25 mouse cellular contexts compared by ENCODE assay signal in genomic region chr12:54621942-54622341, GRCm38 (mm10).
"Had no signal": no experiment of that assay in that cellular context is flagged by ENCODE, and none has a peak within 500 bp of the region (broad histone marks: within the 10 kb centered on the region; RNA-seq: fewer than 3 reads in every experiment).

No protein-coding gene starts in this region.

- H3K4me2 ChIP-seq: heart, embryonic 12.5 days; hindbrain, embryonic 12.5 days; hindbrain, embryonic 14.5 days; limb, embryonic 12.5 days; liver, embryonic 11.5 days; liver, embryonic 13.5 days; liver, embryonic 15.5 days had no signal

- H3K27me3 ChIP-seq: heart, embryonic 12.5 days; hindbrain, embryonic 12.5 days; limb, embryonic 12.5 days; liver, embryonic 13.5 days; liver, embryonic 15.5 days had no signal

- DNase-seq: gastrocnemius, postnatal 10 days; gastrocnemius, postnatal 25 days; heart, adult 2 months; heart, postnatal 10 days; heart, postnatal 4 days; kidney, adult 11 months; kidney, adult 8-10 months; kidney, postnatal 10 days; kidney, postnatal 25 days; kidney, postnatal 4 days; liver; liver, embryonic 13.5 days had no signal

- H3K9me3 ChIP-seq: heart, embryonic 10.5 days; hindbrain, embryonic 10.5 days; hindbrain, embryonic 12.5 days; limb, embryonic 10.5 days; limb, embryonic 12.5 days; liver, embryonic 13.5 days; liver, embryonic 15.5 days had no signal

- H3K9ac ChIP-seq: heart, embryonic 12.5 days; hindbrain, embryonic 12.5 days; hindbrain, embryonic 14.5 days; limb, embryonic 12.5 days; liver, embryonic 13.5 days; liver, embryonic 15.5 days had no signal

- H3K27ac ChIP-seq: heart, adult 2 months; heart, embryonic 10.5 days; hindbrain, embryonic 10.5 days; hindbrain, embryonic 12.5 days; hindbrain, embryonic 14.5 days; layer of hippocampus, adult 2 months; left cerebral cortex, adult 2 months; limb, embryonic 10.5 days; limb, embryonic 12.5 days; liver, embryonic 13.5 days; liver, embryonic 15.5 days had no signal

- ATAC-seq: hindbrain, embryonic 16.5 days; inflammation-experienced regulatory T-cells, adult 6 months had no signal

- H3K4me1 ChIP-seq: heart, embryonic 10.5 days; heart, embryonic 12.5 days; hindbrain, embryonic 10.5 days; hindbrain, embryonic 12.5 days; limb, embryonic 10.5 days; limb, embryonic 12.5 days; liver, embryonic 13.5 days; liver, embryonic 15.5 days had no signal

- H3K4me3 ChIP-seq: heart, adult 2 months; heart, embryonic 10.5 days; heart, embryonic 12.5 days; hindbrain, embryonic 10.5 days; hindbrain, embryonic 12.5 days; layer of hippocampus, adult 2 months; left cerebral cortex, adult 2 months; limb, embryonic 10.5 days; limb, embryonic 12.5 days; liver, embryonic 13.5 days; liver, embryonic 15.5 days had no signal

- H3K36me3 ChIP-seq: heart, embryonic 10.5 days; heart, embryonic 12.5 days; hindbrain, embryonic 10.5 days; hindbrain, embryonic 12.5 days; limb, embryonic 10.5 days; limb, embryonic 12.5 days; liver, embryonic 13.5 days; liver, embryonic 15.5 days had no signal
